Mouse (Mus musculus) right cerebral cortex, postnatal 14 days (tissue): Measurements from ENCODE around the gene Syna.
A peak's percentile ranks its signal among the peaks of the same experiment; 100 is the strongest.

ENCODE experiments used
- DNase-seq: peaks from one replicate; pipeline ENCODE4 v3.0.0; 2022

Gene Syna

DNA sequence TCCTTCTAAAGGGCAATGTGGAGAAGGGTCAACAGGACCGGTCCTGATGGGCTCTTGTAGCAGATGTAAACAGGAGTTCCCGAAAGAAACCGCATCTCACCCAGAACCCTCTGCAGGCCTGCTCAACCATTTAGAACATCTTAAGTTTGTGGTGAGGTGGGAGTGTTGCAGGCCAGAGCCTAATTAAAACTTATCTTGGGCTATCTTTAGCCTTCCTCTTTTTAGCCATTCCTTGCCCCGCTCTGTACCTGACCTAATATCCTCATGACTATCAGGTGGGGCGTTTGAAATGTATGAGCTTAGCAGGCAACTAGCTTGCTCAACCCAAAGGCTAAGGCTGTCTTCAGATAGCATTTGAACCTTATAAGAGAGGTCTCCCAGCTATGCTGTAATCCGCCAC lies 5.7 kb upstream of the Syna start:
- DNase-seq: no peak

DNA sequence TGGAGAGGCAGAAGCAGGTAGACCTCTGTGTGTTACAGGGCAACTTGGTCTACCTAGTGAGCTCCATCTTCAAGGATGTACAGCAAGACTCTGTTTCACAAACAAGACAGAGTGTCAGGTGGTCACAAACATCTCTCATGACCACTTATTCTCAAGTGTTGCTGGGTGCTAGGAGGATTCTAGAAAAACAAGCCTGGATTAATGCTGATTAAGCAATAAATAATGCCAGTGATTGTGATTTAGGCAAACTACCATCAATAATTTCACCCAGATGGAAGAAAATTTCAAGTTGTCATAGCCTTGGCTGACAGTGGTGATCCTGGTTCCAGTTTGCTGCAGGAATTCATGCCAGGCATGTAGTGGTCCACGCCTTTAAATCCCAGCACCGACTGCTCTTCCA lies 4.3 kb upstream of the Syna start:
- DNase-seq: no peak

GRCm38 (mm10) chr5:134560450-134561171 lies 640 bp upstream of the Syna start:
- no peak for DNase-seq

GRCm38 (mm10) chr5:134555463-134556164 lies 4.4 kb downstream of the Syna start:
- peak; percentile 83 for DNase-seq

DNA sequence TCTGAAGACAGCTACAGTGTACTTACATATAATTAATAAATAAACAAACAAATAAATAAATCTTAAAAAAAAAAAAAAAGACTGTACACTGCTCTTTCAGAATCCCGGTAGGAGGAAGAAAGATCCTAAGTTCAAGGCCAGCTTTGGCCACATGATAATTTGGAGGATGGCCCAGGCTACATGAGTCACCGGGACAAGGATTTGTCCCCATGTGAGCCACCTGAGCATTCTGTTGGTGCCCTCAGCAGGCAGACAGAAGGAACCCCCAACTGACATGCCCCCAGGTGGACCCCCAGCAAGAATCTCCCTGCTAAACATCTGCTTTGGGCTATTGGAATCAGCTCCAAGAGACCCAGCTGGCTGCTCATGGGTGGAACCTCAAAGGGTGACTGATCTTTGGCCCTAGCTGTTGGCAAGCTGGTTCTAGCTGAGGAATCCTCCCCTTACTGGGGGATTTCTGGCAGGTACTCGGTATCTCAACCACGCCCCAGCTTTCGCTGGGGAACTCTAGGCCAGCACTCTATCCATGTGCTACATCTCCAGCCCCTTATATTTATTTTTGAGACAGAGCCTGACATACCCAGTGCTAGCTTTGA lies 5.9 kb downstream of the Syna start:
- DNase-seq: no peak

DNA sequence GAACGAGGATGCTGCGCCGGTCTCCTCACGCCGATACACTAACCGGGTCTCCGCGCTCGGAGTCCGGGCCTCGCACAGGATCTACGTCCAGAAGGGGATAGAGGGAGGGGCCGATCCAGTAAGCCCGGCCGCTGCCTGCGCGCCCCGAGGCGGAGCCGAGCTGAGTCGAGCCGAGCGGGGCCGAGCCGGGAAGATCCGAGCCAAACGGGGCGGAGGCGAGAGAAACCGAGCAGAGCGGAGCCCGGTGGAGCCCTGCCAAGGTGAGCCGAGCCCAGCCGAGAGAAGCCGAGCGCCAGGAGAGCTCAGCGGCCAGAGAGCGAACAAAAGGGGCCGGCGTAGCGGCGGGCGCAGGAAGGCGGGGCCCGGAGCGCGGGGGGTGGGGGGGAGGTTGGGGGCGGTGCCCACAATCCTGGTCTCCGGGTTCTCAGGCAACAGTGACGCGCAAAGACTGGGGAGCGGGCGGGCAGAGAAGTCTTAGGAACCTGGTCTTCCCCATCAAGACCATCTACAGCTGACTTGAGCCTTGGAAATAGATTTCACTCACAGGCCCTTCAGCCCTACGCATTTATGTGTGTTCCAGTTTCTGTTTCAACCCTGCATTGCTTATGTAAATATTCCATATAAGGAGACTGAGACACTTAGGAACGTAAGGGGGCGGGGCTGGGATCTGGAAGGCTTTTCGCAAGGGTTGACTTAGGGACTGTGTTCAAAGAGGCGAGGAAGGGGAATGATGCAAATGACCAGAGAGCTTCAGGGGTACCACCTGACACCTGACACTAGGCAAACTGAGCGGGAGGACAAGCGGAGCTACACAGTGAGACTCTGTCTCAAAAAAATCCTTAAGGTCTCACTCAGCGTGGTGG lies 7.6 kb downstream of the Syna start, which contains the start of gene Clip2:
Clip2 (minus strand) TSS at position 325 of the 863 bp plus-strand sequence.
- DNase-seq: peak; percentile 100

DNA sequence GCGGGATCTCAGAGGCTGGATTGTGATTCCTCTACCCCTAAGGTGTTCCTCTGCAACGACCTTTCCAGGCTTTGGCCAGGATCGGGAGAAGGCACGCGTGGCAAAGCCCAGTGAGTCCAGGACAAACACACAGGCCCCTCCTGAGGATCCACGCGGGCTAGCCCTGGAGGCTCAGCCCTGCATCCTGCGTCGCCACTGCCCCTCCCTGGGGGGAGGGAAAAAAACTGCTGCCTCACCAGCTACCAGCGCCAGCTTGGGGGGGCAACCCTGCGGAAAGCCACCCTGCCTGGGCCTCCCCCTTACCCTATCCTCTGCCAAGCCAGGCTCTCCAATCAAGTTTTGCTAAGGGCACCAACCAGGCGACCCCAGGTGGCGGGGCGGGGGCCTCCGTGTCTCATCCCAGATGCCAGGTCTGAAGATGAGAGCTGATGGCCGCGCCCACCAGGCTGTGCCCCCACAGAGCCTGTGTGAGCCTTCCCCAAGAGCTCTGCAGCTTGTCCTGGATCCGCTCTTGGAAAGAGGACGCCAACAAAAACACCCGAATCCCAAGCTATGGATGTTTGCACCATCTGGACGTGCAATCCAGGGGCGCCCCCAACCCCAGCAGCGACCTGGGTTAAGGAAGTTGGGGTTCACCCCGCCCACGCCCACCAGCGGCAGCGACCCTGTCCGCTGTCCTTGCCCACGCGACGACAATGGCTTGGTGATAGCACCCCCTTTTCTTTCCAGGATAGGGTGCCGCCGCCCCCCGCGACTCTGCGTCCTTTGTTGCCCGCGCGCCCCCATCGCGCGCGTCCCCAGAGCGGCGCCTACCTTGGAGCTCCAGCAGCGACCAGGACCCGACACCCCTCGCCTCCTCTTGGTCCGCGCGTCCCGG lies 8.5 kb downstream of the Syna start:
- peak; percentile 58 for DNase-seq

DNA sequence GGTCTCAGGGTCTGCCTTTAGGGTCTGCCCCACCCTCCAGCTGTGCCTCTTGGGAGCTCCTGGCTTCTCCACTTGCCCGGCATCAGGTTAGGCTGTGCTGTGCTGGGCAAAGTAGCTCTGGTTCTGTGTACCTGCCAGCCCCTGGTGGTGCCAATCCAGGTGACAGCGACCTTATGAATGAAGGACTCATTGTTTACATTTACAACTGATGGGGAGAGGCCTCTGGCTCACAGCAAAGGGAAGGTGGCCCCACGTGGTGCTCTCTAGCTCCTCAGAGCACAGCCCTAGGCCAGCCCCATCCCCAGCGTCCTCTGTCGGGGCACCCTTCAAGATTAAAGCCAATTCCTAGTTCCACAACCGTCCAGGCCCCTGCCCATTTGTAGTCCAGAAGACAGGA lies 9.1 kb downstream of the Syna start:
- no peak for DNase-seq

DNA sequence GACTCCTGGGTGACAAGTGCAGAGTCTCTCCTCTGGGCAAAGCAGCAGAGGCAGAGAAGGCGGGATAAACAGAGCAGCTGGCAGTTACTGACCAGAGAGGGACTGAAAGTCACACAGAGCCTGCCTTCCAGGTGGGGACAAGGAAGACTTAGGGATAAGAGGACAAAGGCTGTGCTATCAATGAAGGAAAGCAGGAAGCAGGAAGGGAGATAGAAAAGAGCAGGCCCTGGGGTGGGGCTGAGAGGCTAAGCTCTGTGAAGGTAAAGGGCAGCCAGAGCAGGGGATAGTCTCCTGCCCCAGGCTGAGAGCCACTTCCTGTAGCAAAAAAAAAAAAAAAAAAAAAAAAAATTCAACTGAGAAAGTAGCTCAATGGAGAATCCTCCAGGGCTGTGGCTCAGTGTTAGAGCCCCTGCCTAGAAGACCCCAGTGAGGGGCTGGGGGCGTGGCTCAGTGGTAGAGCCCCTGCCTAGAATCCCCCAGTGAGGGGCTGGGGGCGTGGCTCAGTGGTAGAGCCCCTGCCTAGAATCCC lies 10.3 kb downstream of the Syna start:
- DNase-seq: no peak

- no peak for DNase-seq
These were observed 11.7 kb downstream of the Syna start for GRCm38 (mm10) chr5:134548306-134548705.

DNA sequence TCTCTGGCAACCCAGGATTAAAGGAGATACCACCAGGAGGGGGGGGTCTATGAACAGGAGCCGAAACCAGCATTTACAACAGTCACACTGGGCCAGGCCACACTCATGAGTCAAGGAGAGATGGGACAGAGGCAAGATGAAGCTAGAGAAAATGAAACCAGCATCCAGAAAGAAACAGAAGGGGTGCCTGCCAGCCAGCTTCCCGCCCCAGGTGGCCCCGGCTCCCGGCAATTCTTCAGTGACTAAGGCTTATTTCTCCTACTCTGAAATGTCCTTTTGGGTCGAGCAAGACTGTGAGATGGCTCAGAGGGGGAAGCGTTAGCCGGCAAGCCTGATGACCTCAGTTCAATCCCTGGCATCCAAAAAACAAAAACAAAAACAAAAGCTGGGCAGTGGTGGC lies 13.2 kb downstream of the Syna start:
- peak; percentile 28 for DNase-seq

DNA sequence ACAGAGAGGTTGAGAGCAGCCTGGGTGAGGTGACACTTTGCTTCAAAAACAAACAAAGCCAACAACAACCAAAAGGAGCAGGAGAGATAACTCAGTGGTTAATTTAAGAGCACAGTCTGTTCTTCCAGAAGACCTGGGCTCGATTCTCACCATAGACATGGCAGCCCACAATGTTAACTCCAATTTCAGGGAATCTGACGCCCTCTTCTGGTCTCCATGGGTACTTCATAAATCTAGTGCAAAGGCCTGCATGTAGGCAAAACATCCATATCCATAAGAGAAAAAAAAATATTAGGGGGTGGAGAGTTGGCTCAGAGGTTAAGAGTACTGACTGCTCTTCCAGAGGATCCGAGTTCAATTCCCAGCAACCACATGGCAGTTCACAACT lies 14.7 kb downstream of the Syna start:
- no peak for DNase-seq

- DNase-seq: peak; percentile 35
These were observed 15.3 kb downstream of the Syna start for GRCm38 (mm10) chr5:134544516-134545241.

GRCm38 (mm10) chr5:134541640-134542039 lies 18.3 kb downstream of the Syna start:
- no peak for DNase-seq

- no peak for DNase-seq
These were observed 19.1 kb downstream of the Syna start for GRCm38 (mm10) chr5:134540881-134541280.

DNA sequence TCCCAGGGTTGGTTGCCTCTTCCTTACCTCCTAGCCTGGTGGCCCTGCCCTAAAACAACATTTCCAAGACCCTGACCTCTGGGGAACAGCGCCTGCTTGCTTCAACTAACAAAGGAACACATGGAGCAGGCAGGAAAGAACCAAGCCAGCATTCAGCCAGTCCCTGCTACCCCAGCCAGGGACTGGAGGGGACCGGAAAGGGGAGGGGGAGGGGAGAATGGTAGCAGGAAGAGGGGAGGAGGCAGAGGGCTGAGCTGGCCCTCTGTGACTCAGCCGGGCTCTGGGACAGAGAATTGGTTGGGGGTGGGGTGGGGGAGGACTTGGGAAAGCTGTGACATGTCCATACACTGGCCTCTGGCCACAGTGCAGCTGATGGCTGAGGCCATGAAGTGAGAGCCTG lies 20.1 kb downstream of the Syna start:
- DNase-seq: peak; percentile 48

- no peak for DNase-seq
These were observed 23.9 kb downstream of the Syna start for GRCm38 (mm10) chr5:134536036-134536435.

DNA sequence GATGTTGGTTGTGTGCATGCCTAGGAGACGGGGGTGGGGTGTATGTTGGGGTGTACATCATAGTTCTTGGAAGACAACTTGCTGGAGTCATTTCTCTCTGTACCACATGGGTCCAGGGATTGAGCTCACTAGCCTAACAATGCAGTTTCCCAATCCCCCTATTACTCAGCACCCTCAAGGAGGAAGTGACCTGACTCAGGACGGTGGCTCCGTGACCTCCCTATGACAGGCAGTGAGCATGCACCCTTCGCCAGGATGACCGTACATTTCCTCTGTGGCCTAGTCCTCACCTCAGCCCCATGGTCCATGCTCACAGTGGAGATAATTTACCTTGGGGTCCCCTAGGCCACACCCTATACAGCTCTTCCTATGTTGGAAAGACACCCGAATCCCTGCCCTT lies 27.6 kb downstream of the Syna start:
- DNase-seq: no peak

- DNase-seq: peak; percentile 55
These were observed 28.4 kb downstream of the Syna start for GRCm38 (mm10) chr5:134531585-134531984.

DNA sequence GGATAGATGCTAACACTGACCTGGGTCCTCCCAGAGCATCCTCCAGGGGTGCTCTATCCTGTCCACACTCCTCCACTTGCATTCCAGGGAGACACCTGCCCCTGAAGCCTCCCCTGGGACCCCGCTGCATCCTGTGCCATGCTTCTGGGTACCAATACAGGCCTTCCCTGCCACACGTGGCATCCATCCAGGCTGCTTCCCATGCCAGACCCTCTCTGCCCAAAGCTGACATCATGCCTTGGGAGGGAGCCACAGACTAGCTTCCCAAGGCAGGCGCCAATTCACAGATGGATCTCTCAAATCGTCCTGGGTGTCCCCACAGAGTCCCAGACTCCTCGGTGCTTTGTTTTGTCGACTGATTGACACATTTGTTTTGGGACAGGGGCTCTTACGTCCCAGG lies 29.1 kb downstream of the Syna start:
- peak; percentile 78 for DNase-seq

GRCm38 (mm10) chr5:134528488-134528887 lies 31.5 kb downstream of the Syna start:
- DNase-seq: no peak
